Mouse (Mus musculus) kidney, embryonic 15.5 days (tissue): ENCODE data around the gene Mical2. TPM values are rescaled to one million over a fixed set of nuclear protein-coding genes. Genes with fewer than 3 reads are reported as not detected.

Experiments
- ATAC-seq: fragments of 200-750 bp; cut with Nextera tagmentation; replicated peaks from 2 replicates; pipeline ENCODE4 v1.8.0; 2017; ENCODE audit warnings: moderate TSS enrichment; ENCODE audit not compliant: low FRiP score
- H3K27ac ChIP-seq: fragments of 300-500 bp; sonication (generic); 2 replicates; pipeline ENCODE4 v1.5.1; 2015; ENCODE audit warnings: mild to moderate bottlenecking, inconsistent platforms
- H3K27me3 ChIP-seq: fragments of 300-500 bp; sonication (generic); 2 replicates; pipeline ENCODE4 v1.6.1; 2015; ENCODE audit warnings: inconsistent platforms
- H3K36me3 ChIP-seq: fragments of 300-500 bp; sonication (generic); 2 replicates; pipeline ENCODE4 v1.6.1; 2015; ENCODE audit warnings: inconsistent platforms
- H3K4me1 ChIP-seq: fragments of 300-500 bp; sonication (generic); 2 replicates; pipeline ENCODE4 v1.6.1; 2015; ENCODE audit warnings: inconsistent platforms
- H3K4me2 ChIP-seq: fragments of 300-500 bp; sonication (generic); 2 replicates; pipeline ENCODE4 v1.6.1; 2015; ENCODE audit warnings: moderate library complexity, mild to moderate bottlenecking, inconsistent platforms
- H3K4me3 ChIP-seq: fragments of 300-500 bp; sonication (generic); replicated peaks from 2 replicates; pipeline ENCODE4 v1.5.1; 2015; ENCODE audit warnings: mild to moderate bottlenecking, inconsistent platforms
- H3K9ac ChIP-seq: fragments of 300-500 bp; sonication (generic); 2 replicates; pipeline ENCODE4 v1.6.1; 2015; ENCODE audit warnings: mild to moderate bottlenecking, inconsistent platforms
- H3K9me3 ChIP-seq: fragments of 300-500 bp; sonication (generic); replicated peaks from 2 replicates; pipeline ENCODE4 v1.6.1; 2016; ENCODE audit warnings: inconsistent platforms
- WGBS: fragments of 180-500 bp; shearing (Covaris S2); methylation state at CpG from one replicate; pipeline ENCODE4 v1.1.7; 2015; ENCODE audit warnings: mixed read lengths; 5-methylcytosine and 5-hydroxymethylcytosine counted together
- polyA plus RNA-seq: library from polyadenylated mRNA; unstranded; fragments of >200 nt; fragmentation: Nextera tagmentation; extraction: Ambion mirVana; gene quantifications from 2 replicates; pipeline ENCODE4 v1.2.1, GENCODE M21; 2015

Mical2 gene
- polyA plus RNA-seq, 1 experiment from 2014 or later, result 7.5 TPM

DNA sequence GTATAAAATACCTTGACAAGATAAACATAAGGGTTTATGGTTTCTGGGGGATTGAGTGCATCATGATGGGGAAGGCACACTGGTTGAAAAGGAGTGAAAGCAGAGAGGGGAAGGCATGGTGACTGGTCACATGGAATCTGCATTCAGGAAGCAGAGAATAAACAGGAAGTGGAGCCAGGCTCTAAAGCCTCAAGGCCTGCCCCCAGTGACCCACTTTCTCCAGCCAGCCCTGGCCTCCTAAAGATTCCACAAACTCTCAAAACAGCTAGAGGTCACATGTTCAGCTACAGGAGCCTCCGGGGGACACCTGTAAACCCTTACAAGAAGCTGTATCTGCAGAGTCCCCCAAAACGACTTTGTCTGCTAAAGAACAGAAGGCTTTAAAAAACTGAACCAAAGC lies 179.4 kb downstream of the Mical2 start:
- H3K36me3 ChIP-seq, result no peaks in the 10 kb centered on the region
- no peak for ATAC-seq
- H3K4me3 ChIP-seq, result no peak overlapping the region
- H3K9ac ChIP-seq, result no peak overlapping the region
- H3K4me1 ChIP-seq, result peaks cover 35% of the 10 kb centered on the region
- H3K27me3 ChIP-seq, result no peaks in the 10 kb centered on the region
- no peaks in the 10 kb centered on the region for H3K9me3 ChIP-seq
- H3K4me2 ChIP-seq, result no peak overlapping the region
- H3K27ac ChIP-seq, result peak overlapping the region; percentile 42; the same call in 1 of the 2 replicates
- 38% methylated on average over 2 of the region's 2 CpGs for WGBS

DNA sequence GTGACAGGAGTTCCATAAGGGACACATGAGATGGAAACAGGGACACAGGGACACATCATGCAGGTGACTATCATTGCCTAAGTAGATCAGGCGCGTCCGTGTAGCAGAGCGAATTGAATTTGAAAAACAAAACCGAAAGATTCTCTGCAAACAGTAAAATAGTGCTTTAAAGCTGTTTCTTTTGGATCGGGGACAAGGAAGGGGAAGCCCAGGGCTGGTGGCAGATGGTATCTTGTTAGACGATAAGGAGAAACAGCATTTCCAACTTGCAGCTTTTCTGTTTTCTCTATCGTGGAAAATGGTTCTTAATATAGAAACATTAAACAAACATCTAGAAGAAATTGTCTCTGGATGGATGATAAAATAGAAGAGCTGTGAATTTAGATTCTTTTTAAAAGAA lies 179.9 kb downstream of the Mical2 start:
- Histone ChIP-seq H3K36me3 (no peaks in the 10 kb centered on the region), H3K27ac (peak overlapping the region; percentile 42; the same call in 1 of the 2 replicates), H3K4me1 (peaks cover 35% of the 10 kb centered on the region), H3K4me2 (no peak overlapping the region), H3K9ac (no peak overlapping the region), H3K27me3 (no peaks in the 10 kb centered on the region), H3K9me3 (no peaks in the 10 kb centered on the region), H3K4me3 (no peak overlapping the region)
- no peak for ATAC-seq
- WGBS, result 53% methylated on average over 8 of the region's 8 CpGs

- no peak overlapping the region for H3K4me3 ChIP-seq
- 72% methylated on average over 7 of the region's 7 CpGs for WGBS
- no peaks in the 10 kb centered on the region for H3K27me3 ChIP-seq
- no peaks in the 10 kb centered on the region for H3K36me3 ChIP-seq
- no peak overlapping the region for H3K9ac ChIP-seq
- no peak overlapping the region for H3K4me2 ChIP-seq
- peaks cover 44% of the 10 kb centered on the region for H3K4me1 ChIP-seq
- 0 out of 2 replicates have a peak overlapping the region, but pooled peaks have one; percentile 33 for H3K27ac ChIP-seq
- no peaks in the 10 kb centered on the region for H3K9me3 ChIP-seq
- no peak for ATAC-seq
Measured at GRCm38 (mm10) chr7:112407597-112407996, 181.9 kb downstream of the Mical2 start.

DNA sequence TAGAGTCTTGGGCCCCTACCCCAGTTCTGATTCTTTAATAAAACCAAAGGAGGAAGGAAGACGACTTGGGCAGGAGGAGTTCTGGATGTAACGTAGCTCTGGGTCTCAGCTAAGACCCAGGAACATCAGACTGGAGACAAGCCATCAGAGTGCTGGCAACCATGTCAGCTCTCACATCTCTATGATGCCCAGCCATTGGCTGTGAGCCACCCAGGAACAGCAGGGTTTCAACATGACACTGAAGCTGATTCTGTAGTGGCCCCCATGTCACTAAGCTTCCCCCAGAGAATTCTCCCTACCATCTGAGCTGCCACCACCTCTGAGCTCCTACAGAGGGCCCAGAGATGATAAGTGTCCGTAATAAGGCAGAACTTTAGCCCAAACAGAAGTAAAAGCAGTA lies 184.3 kb downstream of the Mical2 start:
- Histone ChIP-seq H3K27me3 (no peaks in the 10 kb centered on the region), H3K4me3 (no peak overlapping the region), H3K4me2 (no peak overlapping the region), H3K9ac (no peak overlapping the region), H3K9me3 (no peaks in the 10 kb centered on the region), H3K4me1 (peaks cover 45% of the 10 kb centered on the region), H3K36me3 (no peaks in the 10 kb centered on the region), H3K27ac (no peak overlapping the region)
- 88% methylated on average over 3 of the region's 3 CpGs for WGBS
- no peak for ATAC-seq

- H3K4me3 ChIP-seq, result no peak overlapping the region
- H3K27me3 ChIP-seq, result no peaks in the 10 kb centered on the region
- H3K27ac ChIP-seq, result peak overlapping the region; percentile 79
- no peaks in the 10 kb centered on the region for H3K36me3 ChIP-seq
- peaks cover 47% of the 10 kb centered on the region for H3K4me1 ChIP-seq
- no peak overlapping the region for H3K9ac ChIP-seq
- no peak for ATAC-seq
- H3K4me2 ChIP-seq, result no peak overlapping the region
- H3K9me3 ChIP-seq, result no peaks in the 10 kb centered on the region
- WGBS, result 62% methylated on average over 6 of the region's 6 CpGs
Measured at GRCm38 (mm10) chr7:112413286-112413685, 187.6 kb downstream of the Mical2 start.

DNA sequence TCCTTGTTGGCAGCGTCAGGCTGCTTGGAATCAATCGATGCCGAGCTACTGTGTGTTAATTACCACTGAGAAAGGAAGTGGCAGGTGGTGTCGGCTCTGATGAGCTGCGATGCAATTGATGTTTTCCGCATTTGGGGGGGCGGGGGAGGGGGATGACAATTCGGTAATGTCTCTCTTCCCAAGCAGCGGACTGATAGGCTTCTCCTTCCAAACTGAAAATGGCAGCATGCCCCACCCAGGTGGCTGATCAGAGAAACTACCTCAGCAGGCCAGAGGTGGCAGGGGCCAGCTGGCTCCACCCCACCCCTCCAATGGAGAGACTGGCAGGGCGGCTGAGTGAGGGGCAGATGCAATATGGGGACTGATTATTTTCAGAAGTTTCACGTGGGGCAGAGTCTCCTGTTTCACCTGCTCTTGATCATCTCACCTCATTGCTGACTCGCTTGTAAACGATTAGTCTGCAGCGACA lies 190.4 kb downstream of the Mical2 start:
- no peak overlapping the region for H3K4me3 ChIP-seq
- peaks cover 47% of the 10 kb centered on the region for H3K4me1 ChIP-seq
- H3K36me3 ChIP-seq, result no peaks in the 10 kb centered on the region
- no peaks in the 10 kb centered on the region for H3K9me3 ChIP-seq
- ATAC-seq, result no peak
- 13% methylated on average over 14 of the region's 14 CpGs for WGBS
- H3K27me3 ChIP-seq, result no peaks in the 10 kb centered on the region
- peak overlapping the region; percentile 35 for H3K4me2 ChIP-seq
- no peak overlapping the region for H3K9ac ChIP-seq
- peak overlapping the region; percentile 79 for H3K27ac ChIP-seq

DNA sequence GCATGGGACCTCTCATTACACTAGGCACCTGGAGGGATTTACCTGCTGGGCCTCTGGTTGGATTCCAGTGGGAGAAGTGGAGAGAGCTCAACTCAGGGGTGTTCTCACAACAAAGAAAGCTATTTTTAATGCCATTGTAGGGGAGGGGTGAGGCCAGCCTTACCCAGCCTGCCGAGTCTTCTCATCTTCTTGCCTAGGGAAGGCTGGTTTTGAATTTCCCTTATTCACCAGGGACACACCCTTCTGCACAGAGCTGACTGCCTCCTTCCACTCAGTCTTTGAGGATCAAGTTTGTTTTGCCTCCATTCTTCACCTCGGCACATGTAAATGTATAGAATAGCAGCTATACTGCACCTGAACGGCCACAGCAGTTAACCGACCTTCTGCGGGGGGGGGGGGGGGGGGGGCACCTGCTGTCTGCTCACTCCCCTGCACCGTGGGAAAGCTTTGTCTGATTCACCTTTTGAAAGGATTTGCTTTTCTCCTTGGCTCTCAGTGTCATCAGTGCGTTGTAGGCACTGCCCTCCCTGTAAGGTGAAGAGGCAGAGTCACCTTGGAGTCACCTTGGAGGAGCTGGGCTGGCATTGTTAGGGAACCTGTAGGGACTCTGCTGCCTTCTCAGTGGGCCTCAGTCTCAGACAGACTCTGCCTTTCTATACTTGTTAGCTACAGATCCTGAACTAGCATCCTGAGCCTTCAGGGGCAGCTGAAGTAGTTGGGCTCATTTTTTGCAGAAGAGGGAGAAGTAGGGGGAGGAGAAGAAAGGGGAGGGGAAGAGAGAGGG lies 191.3 kb downstream of the Mical2 start:
- Histone ChIP-seq H3K9ac (no peak overlapping the region), H3K27ac (peak overlapping the region; percentile 79), H3K4me2 (peak overlapping the region; percentile 35), H3K9me3 (no peaks in the 10 kb centered on the region), H3K4me3 (no peak overlapping the region), H3K36me3 (no peaks in the 10 kb centered on the region), H3K4me1 (peaks cover 45% of the 10 kb centered on the region), H3K27me3 (no peaks in the 10 kb centered on the region)
- WGBS, result 4% methylated on average over 7 of the region's 7 CpGs
- ATAC-seq, result peak; percentile 76

DNA sequence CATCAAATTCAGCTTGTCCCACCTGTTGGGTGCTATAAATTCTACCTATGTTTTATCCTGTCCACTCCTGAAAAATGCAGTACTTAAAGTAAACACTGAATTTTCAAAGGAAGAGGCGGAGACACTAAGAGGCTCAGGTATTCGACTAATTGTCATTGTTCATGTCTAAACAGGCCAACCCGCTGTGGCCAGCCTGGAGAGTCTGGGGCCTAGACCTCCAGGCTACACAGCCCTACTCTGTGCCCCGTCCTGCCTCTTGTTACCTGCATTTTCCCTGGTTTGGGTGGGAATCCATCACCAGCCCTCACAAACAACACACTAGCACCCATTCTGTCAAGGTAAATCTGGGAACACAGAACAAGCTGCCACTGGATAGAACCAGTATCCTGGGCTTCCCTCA lies 191.9 kb downstream of the Mical2 start:
- H3K36me3 ChIP-seq, result no peaks in the 10 kb centered on the region
- no peak overlapping the region for H3K4me3 ChIP-seq
- H3K4me2 ChIP-seq, result no peak overlapping the region
- no peak for ATAC-seq
- H3K4me1 ChIP-seq, result peaks cover 43% of the 10 kb centered on the region
- no peaks in the 10 kb centered on the region for H3K27me3 ChIP-seq
- H3K9me3 ChIP-seq, result no peaks in the 10 kb centered on the region
- WGBS, result 78% methylated on average over 4 of the region's 4 CpGs
- no peak overlapping the region for H3K9ac ChIP-seq
- H3K27ac ChIP-seq, result peak overlapping the region; percentile 79; the same call in 1 of the 2 replicates

DNA sequence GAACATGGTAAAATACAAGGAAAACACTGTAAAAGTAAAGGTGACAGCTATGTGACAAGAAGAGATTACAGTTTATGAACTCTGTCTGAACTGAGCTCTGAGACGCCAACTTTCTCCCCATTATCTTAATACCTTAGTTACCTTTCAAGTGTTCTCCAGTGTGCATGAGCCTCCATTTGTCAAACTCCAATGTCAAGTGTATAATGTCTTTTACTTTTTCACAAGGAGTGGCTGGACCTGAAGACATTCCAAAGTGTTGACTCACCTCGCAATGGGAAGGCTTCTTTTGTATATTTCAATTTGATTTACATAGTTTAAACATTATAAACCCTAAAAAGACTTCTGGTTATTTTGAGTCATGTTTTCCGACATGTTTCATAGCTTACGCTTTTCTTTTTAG lies 197.8 kb downstream of the Mical2 start:
- ATAC-seq, result no peak
- 74% methylated on average over 4 of the region's 4 CpGs for WGBS
- Histone ChIP-seq H3K4me1 (peaks cover 27% of the 10 kb centered on the region), H3K27me3 (no peaks in the 10 kb centered on the region), H3K27ac (no peak overlapping the region), H3K9me3 (no peaks in the 10 kb centered on the region), H3K4me2 (no peak overlapping the region), H3K36me3 (no peaks in the 10 kb centered on the region), H3K9ac (no peak overlapping the region), H3K4me3 (no peak overlapping the region)

DNA sequence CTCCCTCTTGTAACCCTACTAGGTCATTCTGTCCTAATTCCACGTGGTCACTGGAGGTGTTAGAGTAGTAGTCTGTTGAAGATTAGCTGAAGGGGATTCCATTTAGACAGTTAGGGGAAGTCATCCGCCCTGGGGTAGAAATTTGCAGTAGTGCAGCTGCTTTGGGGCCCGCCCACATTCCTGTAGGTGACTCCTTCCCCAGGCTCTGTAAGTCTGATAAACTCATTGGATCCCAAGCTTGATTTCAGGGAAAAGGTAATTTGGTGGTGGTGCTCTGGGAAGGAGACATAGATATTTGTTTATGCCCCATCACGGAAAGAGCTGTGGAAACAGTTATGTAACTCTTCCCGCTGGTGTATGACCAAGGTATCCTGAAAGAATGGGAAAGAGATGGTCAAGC lies 201.2 kb downstream of the Mical2 start:
- H3K27me3 ChIP-seq, result no peaks in the 10 kb centered on the region
- 47% methylated on average over 5 of the region's 5 CpGs for WGBS
- H3K36me3 ChIP-seq, result peaks cover 4% of the 10 kb centered on the region; the same call in 1 of the 2 replicates
- H3K4me2 ChIP-seq, result peak overlapping the region; percentile 85
- no peaks in the 10 kb centered on the region for H3K9me3 ChIP-seq
- peak overlapping the region; percentile 85; the same call in 1 of the 2 replicates for H3K9ac ChIP-seq
- H3K27ac ChIP-seq, result peak overlapping the region; percentile 98
- peaks cover 36% of the 10 kb centered on the region for H3K4me1 ChIP-seq
- ATAC-seq, result no peak
- H3K4me3 ChIP-seq, result peak overlapping the region; percentile 71

DNA sequence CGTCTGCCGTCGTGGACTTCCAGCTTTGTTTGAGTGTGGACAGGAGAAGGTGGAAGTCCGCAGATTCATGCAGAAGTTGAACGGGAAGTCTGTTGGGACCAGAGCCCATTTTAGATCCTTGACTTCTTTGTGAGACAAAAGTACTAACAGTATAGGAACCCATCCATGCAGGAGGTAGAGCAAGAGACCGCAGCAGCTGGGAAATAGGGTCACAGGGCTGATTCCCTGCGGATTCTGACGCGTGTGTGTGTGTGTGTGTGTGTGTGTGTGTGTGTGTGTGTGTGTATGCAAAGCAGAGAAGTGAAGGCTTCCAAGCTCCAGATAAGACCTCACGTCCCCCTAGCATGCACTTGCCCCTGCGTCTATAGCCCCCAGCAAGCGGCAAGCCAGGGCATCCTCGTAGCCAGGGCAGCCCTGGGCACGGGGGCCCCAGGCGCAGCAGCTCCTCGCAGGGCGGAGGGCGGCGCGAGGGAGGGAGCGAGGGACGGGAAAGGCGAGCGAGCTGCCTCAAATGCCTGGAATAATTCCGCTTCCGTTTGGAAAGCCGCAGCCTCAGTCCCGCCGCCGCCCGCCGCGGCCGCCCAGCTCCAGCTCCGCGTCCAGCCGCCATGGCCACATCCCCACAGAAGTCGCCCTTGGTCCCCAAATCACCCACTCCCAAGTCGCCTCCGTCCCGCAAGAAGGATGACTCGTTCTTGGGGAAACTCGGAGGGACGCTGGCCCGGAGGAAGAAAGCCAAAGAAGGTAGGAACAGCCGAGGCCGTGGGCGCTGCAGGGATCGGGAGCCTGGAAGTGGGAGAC lies 201.9 kb downstream of the Mical2 start, which contains the start of gene Parva:
Gene Parva, plus strand, starts transcription at position 149 of the 801 bp plus-strand sequence.
- Histone ChIP-seq H3K27me3 (no peaks in the 10 kb centered on the region), H3K4me2 (peak within 1 kb of the TSS; percentile 85), H3K9me3 (no peaks in the 10 kb centered on the region), H3K9ac (peak within 1 kb of the TSS; percentile 85), H3K4me3 (peak within 1 kb of the TSS; percentile 71), H3K36me3 (peaks cover 4% of the 10 kb centered on the region; the same call in 1 of the 2 replicates), H3K4me1 (peaks cover 32% of the 10 kb centered on the region), H3K27ac (peak within 1 kb of the TSS; percentile 98)
- ATAC-seq, result peak; percentile 85
- 2% methylated on average over 49 of the region's 49 CpGs for WGBS

- Histone ChIP-seq H3K9me3 (no peaks in the 10 kb centered on the region), H3K36me3 (peaks cover 4% of the 10 kb centered on the region; the same call in 1 of the 2 replicates), H3K4me3 (peak overlapping the region; percentile 71), H3K4me1 (peaks cover 28% of the 10 kb centered on the region), H3K27ac (peak overlapping the region; percentile 98), H3K9ac (peak overlapping the region; percentile 85), H3K27me3 (no peaks in the 10 kb centered on the region), H3K4me2 (peak overlapping the region; percentile 85)
- 0% methylated on average over 22 of the region's 22 CpGs for WGBS
- ATAC-seq, result peak; percentile 92
Measured at GRCm38 (mm10) chr7:112428158-112428535, 202.5 kb downstream of the Mical2 start.
